Mouse (Mus musculus): ENCODE results near the gene Mrfap1. TPM values are rescaled to one million over a fixed set of nuclear protein-coding genes. Genes with fewer than 3 reads are reported as not detected.

Mrfap1 gene
- total RNA-seq, 1 experiment from 2014 or later = 198 TPM

Other genes with a start within 250 kb of the Mrfap1 start
- gene Tbc1d14, start 203.5 kb downstream of the Mrfap1 start, total RNA-seq (2017) = 141 and 144 TPM in 2 replicates
- 40.3 and 40.4 TPM in 2 replicates for gene D5Ertd579e, start 100.7 kb downstream of the Mrfap1 start, total RNA-seq (2017)
- gene Bloc1s4, start 48.1 kb downstream of the Mrfap1 start, total RNA-seq (2017) = 20.6 and 23.5 TPM in 2 replicates
- gene Man2b2, start 33.9 kb upstream of the Mrfap1 start, total RNA-seq (2017) = 20.5 and 21.7 TPM in 2 replicates
- not detected in 2 replicates for gene Ppp2r2c, start 71.7 kb upstream of the Mrfap1 start, total RNA-seq (2017)
- 2.3 and 2.6 TPM in 2 replicates for gene Wfs1, start 192.4 kb upstream of the Mrfap1 start, total RNA-seq (2017)